Comparison of ENCODE assay signal across 12 mouse cellular contexts in genomic region chr3:41168181-41168967, GRCm38 (mm10).
DNase-seq lines count a peak whose midpoint lies in the region; ATAC-seq lines count a peak whose summit lies in the region.
"Had no signal": no experiment of that assay in that cellular context is flagged by ENCODE, and none has a peak within 500 bp of the region (broad histone marks: within the 10 kb centered on the region; RNA-seq: fewer than 3 reads in every experiment).

No protein-coding gene starts in this region.

- H3K9ac ChIP-seq in intestine, embryonic 14.5 days (ENCODE audit: low read length): no peak overlapping the region
- no peak overlapping the region for H3K9ac ChIP-seq in intestine, embryonic 16.5 days (ENCODE audit: low read depth, low read length)
- no peak overlapping the region for H3K9ac ChIP-seq in limb, embryonic 11.5 days (ENCODE audit: low read length)
- H3K9ac ChIP-seq: heart, embryonic 13.5 days; neural tube, embryonic 13.5 days had no signal

- WGBS in intestine, embryonic 14.5 days: 80% methylated on average over 11 of the region's 11 CpGs
- 84% methylated on average over 11 of the region's 11 CpGs for WGBS in intestine, embryonic 16.5 days
- WGBS in limb, embryonic 11.5 days: 81% methylated on average over 11 of the region's 11 CpGs

- ATAC-seq in intestine, embryonic 14.5 days (replicated peaks; ENCODE audit: low FRiP score, low TSS enrichment, low read depth): no peak
- ATAC-seq in intestine, embryonic 16.5 days: no peak
- ATAC-seq in limb, embryonic 11.5 days (ENCODE audit: insufficient number of reproducible peaks, low FRiP score, low TSS enrichment, low read depth): no peak

- no peak overlapping the region for H3K4me2 ChIP-seq in intestine, embryonic 14.5 days (ENCODE audit: low read length)
- no peak overlapping the region for H3K4me2 ChIP-seq in intestine, embryonic 16.5 days (ENCODE audit: low read depth, low read length)
- no peak overlapping the region for H3K4me2 ChIP-seq in limb, embryonic 11.5 days (ENCODE audit: low read depth, severe bottlenecking)
- H3K4me2 ChIP-seq: neural tube, embryonic 13.5 days had no signal

- H3K27ac ChIP-seq in intestine, embryonic 14.5 days (ENCODE audit: low read depth): no peak overlapping the region
- H3K27ac ChIP-seq in intestine, embryonic 16.5 days (ENCODE audit: low read length): no peak overlapping the region
- no peak overlapping the region for H3K27ac ChIP-seq in limb, embryonic 11.5 days (replicated peaks; ENCODE audit: low read depth, low read length)
- H3K27ac ChIP-seq: neural tube, embryonic 13.5 days had no signal

- H3K9me3 ChIP-seq in intestine, embryonic 14.5 days (ENCODE audit: control insufficient read depth, low read length): no peaks in the 10 kb centered on the region
- no peaks in the 10 kb centered on the region for H3K9me3 ChIP-seq in intestine, embryonic 16.5 days (ENCODE audit: control insufficient read depth, low read length)
- no peaks in the 10 kb centered on the region for H3K9me3 ChIP-seq in limb, embryonic 11.5 days (ENCODE audit: control insufficient read depth, low read length)
- H3K9me3 ChIP-seq: heart, embryonic 13.5 days had no signal

- H3K36me3 ChIP-seq in intestine, embryonic 14.5 days (ENCODE audit: control insufficient read depth, insufficient read depth, low read length): no peaks in the 10 kb centered on the region
- H3K36me3 ChIP-seq in intestine, embryonic 16.5 days (ENCODE audit: control insufficient read depth, insufficient read depth, low read length): no peaks in the 10 kb centered on the region
- no peaks in the 10 kb centered on the region for H3K36me3 ChIP-seq in limb, embryonic 11.5 days (ENCODE audit: control insufficient read depth, insufficient read depth, low read length)
- H3K36me3 ChIP-seq: heart, embryonic 13.5 days; neural tube, embryonic 13.5 days had no signal

- H3K4me1 ChIP-seq in intestine, embryonic 14.5 days (replicated peaks; ENCODE audit: control insufficient read depth, insufficient read depth, low read length): no peaks in the 10 kb centered on the region
- no peaks in the 10 kb centered on the region for H3K4me1 ChIP-seq in intestine, embryonic 16.5 days (ENCODE audit: control insufficient read depth, insufficient read depth, low read length)
- H3K4me1 ChIP-seq in limb, embryonic 11.5 days (ENCODE audit: control insufficient read depth, insufficient read depth, low read length): no peaks in the 10 kb centered on the region
- H3K4me1 ChIP-seq: neural tube, embryonic 13.5 days had no signal

- DNase-seq in intestine, embryonic 14.5 days (ENCODE audit: low spot score): peak; percentile 52
- DNase-seq in thymus, postnatal 4 days: peak; percentile 47
- no peak for DNase-seq in thymus, adult 18-20 months
- DNase-seq in limb, embryonic 11.5 days (ENCODE audit: low spot score): peak; percentile 25
- DNase-seq in cerebellum, adult 11-12 months: no peak
- DNase-seq in left cerebral cortex, adult 11 months (ENCODE audit: low spot score): no peak
- no peak for DNase-seq in kidney, postnatal 10 days
- DNase-seq: kidney, adult 18-20 months; right cerebral cortex, postnatal 4 days had no signal

- H3K27me3 ChIP-seq in intestine, embryonic 14.5 days (replicated peaks; ENCODE audit: control insufficient read depth, insufficient read depth, low read length): no peaks in the 10 kb centered on the region
- H3K27me3 ChIP-seq in intestine, embryonic 16.5 days (replicated peaks; ENCODE audit: control insufficient read depth, insufficient read depth, low read length): no peaks in the 10 kb centered on the region
- H3K27me3 ChIP-seq in limb, embryonic 11.5 days (ENCODE audit: control insufficient read depth, insufficient read depth, low read length): no peaks in the 10 kb centered on the region
- H3K27me3 ChIP-seq: heart, embryonic 13.5 days; neural tube, embryonic 13.5 days had no signal

- H3K4me3 ChIP-seq in intestine, embryonic 14.5 days (ENCODE audit: low read depth, low read length): no peak overlapping the region
- no peak overlapping the region for H3K4me3 ChIP-seq in intestine, embryonic 16.5 days (ENCODE audit: low read length)
- no peak overlapping the region for H3K4me3 ChIP-seq in limb, embryonic 11.5 days (ENCODE audit: low read depth, low read length)
- H3K4me3 ChIP-seq: heart, embryonic 13.5 days; neural tube, embryonic 13.5 days had no signal

Comparison
In these comparisons a context has a peak if more than half of its experiments do, and no peak if none do; other contexts are left out.
1. DNase-seq: peak in intestine, embryonic 14.5 days (single experiment), thymus, postnatal 4 days (single experiment) and limb, embryonic 11.5 days (single experiment); none in thymus, adult 18-20 months (0 of 2), cerebellum, adult 11-12 months (single experiment), left cerebral cortex, adult 11 months (single experiment) and kidney, postnatal 10 days (single experiment).